Comparison of ENCODE assay signal across 8 mouse cellular contexts in genomic region chr1:180195703-180196381, GRCm38 (mm10). TPM values are rescaled to one million over a fixed set of nuclear protein-coding genes. Genes with fewer than 3 reads are reported as not detected.
DNase-seq lines count a peak whose midpoint lies in the region; ATAC-seq and TF ChIP-seq lines count a peak whose summit lies in the region.

No protein-coding gene starts in this region.

- H3K36me3 ChIP-seq in MEL (ENCODE audit: control insufficient read depth in 1 of 2, insufficient read depth in 2 of 2, low read length in 2 of 2): peaks cover 0 to 6% of the 10 kb centered on the region in 2 experiments; a peak in 1 of 4 replicates
- H3K36me3 ChIP-seq in forebrain, postnatal 0 days (ENCODE audit: insufficient read depth): no peaks in the 10 kb centered on the region
- no peaks in the 10 kb centered on the region for H3K36me3 ChIP-seq in lung, embryonic 16.5 days (ENCODE audit: control insufficient read depth, insufficient read depth, low read length)

- peak overlapping the region; percentile 99 for H3K4me2 ChIP-seq in forebrain, postnatal 0 days (ENCODE audit: low read depth)
- H3K4me2 ChIP-seq in lung, embryonic 16.5 days (ENCODE audit: low read depth, low read length): peak overlapping the region; percentile 98

- H3K9me3 ChIP-seq in MEL (replicated peaks; ENCODE audit: insufficient read depth, low read length): no peaks in the 10 kb centered on the region
- H3K9me3 ChIP-seq in forebrain, postnatal 0 days (ENCODE audit: low read length): no peaks in the 10 kb centered on the region
- H3K9me3 ChIP-seq in lung, embryonic 16.5 days (ENCODE audit: control insufficient read depth, low read length): no peaks in the 10 kb centered on the region

- no peak overlapping the region; the same call in 1 of the 2 replicates for H3K27ac ChIP-seq in MEL (ENCODE audit: control insufficient read depth, low read depth, low read length)
- H3K27ac ChIP-seq in cerebellum, adult 2 months (ENCODE audit: insufficient read depth, low read length): peak overlapping the region; percentile 62
- peak overlapping the region; percentile 66; the same call in 1 of the 2 replicates for H3K27ac ChIP-seq in forebrain, postnatal 0 days (ENCODE audit: low read depth, low read length)
- no peak overlapping the region for H3K27ac ChIP-seq in lung, embryonic 16.5 days (ENCODE audit: low read length)

- peak; percentile 100 for ATAC-seq in forebrain, postnatal 0 days
- ATAC-seq in hematopoietic stem cell, adult 5-6 weeks (replicated peaks in 1 of 2; ENCODE audit: insufficient read depth in 1 of 2, low FRiP score in 2 of 2, low TSS enrichment in 1 of 2, low read depth in 1 of 2, poor library complexity in 2 of 2, severe bottlenecking in 2 of 2): peak; percentile 97
- ATAC-seq in lung, embryonic 16.5 days (ENCODE audit: low read depth): peak; percentile 100

- no peak for TF ChIP-seq EP300 in MEL (IDR thresholded peaks at IDR 0.05; ENCODE audit: low read depth in 1 of 2, low read length in 2 of 2)

- no peak for TF ChIP-seq CTCF in MEL (IDR thresholded peaks at IDR 0.05 in 2 of 3, conservative IDR thresholded peaks at IDR 0.05 in 1 of 3; ENCODE audit: control insufficient read depth in 1 of 3, insufficient read depth in 1 of 3, low read depth in 2 of 3, low read length in 3 of 3, poor library complexity in 1 of 3, severe bottlenecking in 1 of 3)
- no peak for TF ChIP-seq CTCF in cerebellum, adult 2 months (IDR thresholded peaks at IDR 0.05; ENCODE audit: borderline replicate concordance, insufficient read depth, low read depth, low read length)
- no peak for TF ChIP-seq CTCF in forebrain, postnatal 0 days (IDR thresholded peaks at IDR 0.05; ENCODE audit: low read depth)

- H3K27me3 ChIP-seq in MEL (ENCODE audit: control insufficient read depth in 1 of 2, insufficient read depth in 2 of 2, low read length in 2 of 2): peaks cover 3 to 5% of the 10 kb centered on the region in 2 experiments
- no peaks in the 10 kb centered on the region for H3K27me3 ChIP-seq in cerebellum, adult 2 months (ENCODE audit: control insufficient read depth, insufficient read depth, low read length)
- no peaks in the 10 kb centered on the region; the same call in 1 of the 2 replicates for H3K27me3 ChIP-seq in forebrain, postnatal 0 days (ENCODE audit: insufficient read depth, low read length)
- H3K27me3 ChIP-seq in lung, embryonic 16.5 days (ENCODE audit: control insufficient read depth, insufficient read depth, low read depth, low read length): no peaks in the 10 kb centered on the region

- WGBS in cerebellum, adult 2 months: under 1% methylated on average over 57 of the region's 57 CpGs
- WGBS in forebrain, postnatal 0 days: 3% methylated on average over 57 of the region's 57 CpGs
- WGBS in lung, embryonic 16.5 days: 1% methylated on average over 48 of the region's 57 CpGs

- peak overlapping the region; percentile 54 for H3K9ac ChIP-seq in MEL (ENCODE audit: control insufficient read depth, low read depth, low read length, poor library complexity, severe bottlenecking)
- H3K9ac ChIP-seq in forebrain, postnatal 0 days: peak overlapping the region; percentile 49
- H3K9ac ChIP-seq in lung, embryonic 16.5 days (ENCODE audit: low read length): peak overlapping the region; percentile 70

- H3K4me3 ChIP-seq in MEL (ENCODE audit: control insufficient read depth in 1 of 2, insufficient read depth in 1 of 2, low read depth in 2 of 2, low read length in 2 of 2): peak overlapping the region; percentile 67 to 75
- H3K4me3 ChIP-seq in cerebellum, adult 2 months (replicated peaks; ENCODE audit: insufficient read depth, low read depth, low read length): peak overlapping the region; percentile 81
- H3K4me3 ChIP-seq in forebrain, postnatal 0 days (ENCODE audit: low read depth, low read length): peak overlapping the region; percentile 59
- H3K4me3 ChIP-seq in lung, embryonic 16.5 days (ENCODE audit: low read length): peak overlapping the region; percentile 67

- peak; percentile 99 for DNase-seq in MEL (ENCODE audit: low read depth, low spot score)
- peak; percentile 98 to 99 for DNase-seq in cerebellum, adult 2 months
- peak; percentile 97 for DNase-seq in forebrain, postnatal 0 days
- DNase-seq in layer of hippocampus, adult 9-10 months (ENCODE audit: low spot score): peak; percentile 88
- peak; percentile 86 for DNase-seq in ovary, postnatal 10 days (ENCODE audit: low spot score)
- peak; percentile 96 to 98 for DNase-seq in thymus, postnatal 10 days (ENCODE audit: low spot score in 2 of 2)

- TF ChIP-seq RAD21 in MEL (IDR thresholded peaks at IDR 0.05; ENCODE audit: low read depth, low read length): no peak

- H3K4me1 ChIP-seq in MEL (ENCODE audit: control insufficient read depth in 1 of 2, insufficient read depth in 2 of 2, low read length in 2 of 2): 0 out of 4 replicates have a peak, but pooled peaks cover 0 to 5% of the 10 kb centered on the region in 2 experiments
- peaks cover 29% of the 10 kb centered on the region for H3K4me1 ChIP-seq in cerebellum, adult 2 months (ENCODE audit: control insufficient read depth, insufficient read depth, low read length)
- peaks cover 6% of the 10 kb centered on the region; the same call in 1 of the 2 replicates for H3K4me1 ChIP-seq in forebrain, postnatal 0 days (ENCODE audit: insufficient read depth)
- H3K4me1 ChIP-seq in lung, embryonic 16.5 days (replicated peaks; ENCODE audit: control insufficient read depth, insufficient read depth, low read length): peaks cover 10% of the 10 kb centered on the region

- H3K79me2 ChIP-seq in MEL (ENCODE audit: control insufficient read depth, insufficient read depth, low read length, poor library complexity): no peaks in the 10 kb centered on the region

- TF ChIP-seq POLR2A in MEL (IDR thresholded peaks at IDR 0.05; ENCODE audit: control insufficient read depth in 1 of 2, insufficient read depth in 1 of 2, low read depth in 1 of 2, low read length in 2 of 2, poor library complexity in 1 of 2): peak; percentile 34 to 53; a peak in 1 of 4 replicates
- TF ChIP-seq POLR2A in cerebellum, adult 2 months (IDR thresholded peaks at IDR 0.05; ENCODE audit: borderline replicate concordance, insufficient read depth, low read length): peak; percentile 90

TF ChIP-seq in MEL, 35 proteins besides CTCF, POLR2A, EP300 and RAD21:
- TF ChIP-seq NRF1 (IDR thresholded peaks at IDR 0.05; ENCODE audit: insufficient read depth, low read depth, low read length, poor library complexity, severe bottlenecking) (peak; percentile 74), ZNF384 (IDR thresholded peaks at IDR 0.05; ENCODE audit: low read depth, low read length) (peak; percentile 63), CHD2 (IDR thresholded peaks at IDR 0.05; ENCODE audit: low read length) (peak; percentile 70), MXI1 (IDR thresholded peaks at IDR 0.05; ENCODE audit: low read depth, low read length) (peak; percentile 97), USF1 (IDR thresholded peaks at IDR 0.05; ENCODE audit: low read depth, low read length) (peak; percentile 81), MAFK (IDR thresholded peaks at IDR 0.05; ENCODE audit: borderline replicate concordance, low read depth, low read length) (no peak), SIN3A (IDR thresholded peaks at IDR 0.05; ENCODE audit: low read length) (peak; percentile 98), USF2 (IDR thresholded peaks at IDR 0.05; ENCODE audit: borderline replicate concordance in 1 of 2, insufficient read depth in 1 of 2, low read depth in 1 of 2, low read length in 2 of 2) (0 out of 4 replicates have a peak, but pooled peaks of 1 of the 2 experiments have one; percentile 3), POLR2AphosphoS2 (IDR thresholded peaks at IDR 0.05; ENCODE audit: low read length) (no peak), JUND (IDR thresholded peaks at IDR 0.05; ENCODE audit: low read depth, low read length) (no peak), MAX (IDR thresholded peaks at IDR 0.05; ENCODE audit: low read length) (peak; percentile 97), HCFC1 (IDR thresholded peaks at IDR 0.05; ENCODE audit: low read depth, low read length) (peak; percentile 51; the same call in 1 of the 2 replicates), MYC (IDR thresholded peaks at IDR 0.05; ENCODE audit: low read depth, low read length) (peak; percentile 78)

RNA-seq across cellular contexts. Expression of gene Coq8a, which starts 3.6 kb away (rescaled TPM):
- 0.95 and 1.5 TPM in 2 replicates for total RNA-seq in MEL (2012; rRNA removed)
- polyA plus RNA-seq in MEL (2012; ENCODE audit: insufficient read depth in 1 of 2, insufficient read length in 2 of 2, low read depth in 1 of 2, low replicate concordance in 2 of 2, missing spikeins in 1 of 2): 1 to 10 TPM in 1 of 2 experiments, not detected in 1; 2.1 TPM
- 51.2 and 56.0 TPM in 2 replicates for polyA plus RNA-seq in cerebellum, adult 2 months (2012; rRNA removed)
- total RNA-seq in forebrain, postnatal 0 days (2014; rRNA removed): 1.8 and 3.2 TPM in 2 replicates
- polyA plus RNA-seq in forebrain, postnatal 0 days (2015; fragmentation: Nextera tagmentation; extraction: Ambion mirVana): 7.1 and 7.3 TPM in 2 replicates
- total RNA-seq in hematopoietic stem cell, adult 5-6 weeks (2017): 32.1 and 34.0 TPM in 2 replicates
- 11.2 and 15.5 TPM in 2 replicates for polyA plus RNA-seq in lung, embryonic 16.5 days (2015; fragmentation: Nextera tagmentation; extraction: Ambion mirVana)

Comparison
In these comparisons a context has a peak if more than half of its experiments do, and no peak if none do; other contexts are left out.
1. H3K27ac ChIP-seq: peak in cerebellum, adult 2 months (single experiment) and forebrain, postnatal 0 days (single experiment); none in MEL (single experiment) and lung, embryonic 16.5 days (single experiment).
2. Peak in every context shown above with its lines, with median percentiles within 50 percentile points of each other: DNase-seq, H3K4me3 ChIP-seq, H3K9ac ChIP-seq and ATAC-seq.